Mouse (Mus musculus) c-Kit-positive CD71-negative TER-119-negative erythroid progenitor cells, embryonic 14.5 days (primary cell): ENCODE measurements around the gene Klf3.
"Not testable (repeated sequence)": the region's sequence is repeated elsewhere in the genome, so short reads cannot be mapped to it uniquely, and the experiment has no call there.

ENCODE experiments used
- DNase-seq: peaks from one replicate; pipeline ENCODE4 v3.0.0-alpha.2; 2013; ENCODE audit warnings: low read depth

The Klf3 gene

DNA sequence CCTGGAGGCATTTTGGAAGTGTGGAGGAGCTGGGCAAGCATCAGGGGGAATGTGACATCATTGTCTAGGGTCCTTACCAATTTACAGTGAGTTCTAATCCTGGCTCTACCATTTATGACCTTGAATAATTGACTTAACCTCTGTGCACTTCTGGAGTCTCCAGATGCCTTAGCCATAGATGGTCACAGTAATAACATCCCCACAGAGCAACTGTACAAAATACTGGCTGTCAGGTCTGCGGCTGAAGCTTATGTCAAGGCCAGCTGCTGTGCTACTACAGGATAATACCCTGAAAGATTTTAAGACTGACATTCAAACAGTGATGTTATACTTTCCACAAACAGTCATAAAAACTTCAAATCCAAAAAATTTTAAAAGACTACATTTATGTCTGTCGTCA lies 75.3 kb downstream of the Klf3 start:
- no peak for DNase-seq

DNA sequence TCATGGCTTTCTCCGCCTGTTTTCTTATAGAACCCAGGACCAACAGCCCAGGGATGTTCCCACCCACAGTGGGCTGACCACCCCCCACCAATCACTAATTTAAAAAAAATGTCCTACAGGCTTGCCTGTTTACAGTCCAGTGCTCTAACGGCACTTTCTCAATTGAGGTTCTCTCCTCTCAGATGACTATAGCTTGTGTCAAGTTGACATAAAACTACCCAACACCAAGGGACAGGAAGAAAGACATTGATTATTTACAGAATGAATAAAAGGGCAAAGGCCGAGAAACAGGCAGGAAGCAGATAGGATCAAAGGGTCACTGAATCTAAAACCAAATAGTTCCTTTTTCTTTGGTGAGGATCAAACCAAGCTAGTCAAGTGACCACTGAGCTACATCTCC lies 76.1 kb downstream of the Klf3 start:
- DNase-seq = no peak

DNA sequence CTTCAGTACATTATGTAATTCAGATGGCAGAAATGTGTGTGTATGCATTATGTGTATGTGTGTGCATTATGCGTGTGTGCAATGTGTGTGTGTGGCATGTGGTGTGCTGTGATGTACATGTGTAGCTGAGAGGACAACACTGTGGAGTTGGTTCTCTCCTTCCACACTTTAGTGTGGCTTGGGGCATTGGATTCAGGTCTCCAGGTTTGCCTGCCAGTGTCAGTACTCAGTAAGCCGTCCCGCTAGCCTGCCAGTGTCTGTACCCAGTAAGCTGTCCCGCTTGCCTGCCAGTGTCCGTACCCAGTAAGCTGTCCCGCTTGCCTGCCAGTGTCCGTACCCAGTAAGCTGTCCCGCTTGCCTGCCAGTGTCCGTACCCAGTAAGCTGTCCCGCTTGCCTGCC lies 78.4 kb downstream of the Klf3 start:
- DNase-seq = not testable (repeated sequence)

DNA sequence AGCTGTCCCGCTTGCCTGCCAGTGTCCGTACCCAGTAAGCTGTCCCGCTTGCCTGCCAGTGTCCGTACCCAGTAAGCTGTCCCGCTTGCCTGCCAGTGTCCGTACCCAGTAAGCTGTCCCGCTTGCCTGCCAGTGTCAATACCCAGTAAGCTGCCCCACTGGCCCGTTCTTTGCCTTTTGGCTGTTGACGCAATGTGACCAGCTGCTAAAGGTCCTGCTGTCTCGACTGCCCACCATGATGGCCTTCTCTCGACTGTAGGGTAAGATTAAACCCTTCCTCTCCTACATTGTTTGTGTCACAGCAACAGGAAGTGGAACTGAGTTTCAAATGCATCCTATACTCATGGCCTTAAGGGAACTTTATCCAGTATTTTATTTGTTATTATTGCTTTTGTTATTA lies 78.8 kb downstream of the Klf3 start:
- not testable (repeated sequence) for DNase-seq
